Mouse (Mus musculus) limb, embryonic 12.5 days (tissue): ENCODE data around the gene Cdk13. TPM values are rescaled to one million over a fixed set of nuclear protein-coding genes. Genes with fewer than 3 reads are reported as not detected.

Experiments
- ATAC-seq: fragments of 200-750 bp; cut with Nextera tagmentation; 2 replicates; pipeline ENCODE4 v1.8.0; 2017; ENCODE audit warnings: low read depth, moderate TSS enrichment; ENCODE audit not compliant: insufficient number of reproducible peaks, insufficient read depth, low FRiP score, low TSS enrichment
- H3K27ac ChIP-seq: fragments of 300-500 bp; sonication (generic); 2 replicates; pipeline ENCODE4 v1.5.1; 2016; ENCODE audit warnings: mild to moderate bottlenecking, moderate library complexity
- H3K27me3 ChIP-seq: fragments of 300-500 bp; sonication (generic); 2 replicates; pipeline ENCODE4 v1.6.1; 2016; ENCODE audit warnings: mild to moderate bottlenecking, moderate library complexity
- H3K36me3 ChIP-seq: fragments of 300-500 bp; sonication (generic); 2 replicates; pipeline ENCODE4 v1.6.1; 2016; ENCODE audit warnings: mild to moderate bottlenecking, moderate library complexity
- H3K4me1 ChIP-seq: fragments of 300-500 bp; sonication (generic); replicated peaks from 2 replicates; pipeline ENCODE4 v1.6.1; 2016
- H3K4me2 ChIP-seq: fragments of 300-500 bp; sonication (generic); 2 replicates; pipeline ENCODE4 v1.6.1; 2016; ENCODE audit warnings: mild to moderate bottlenecking, moderate library complexity
- H3K4me3 ChIP-seq: fragments of 300-500 bp; sonication (generic); replicated peaks from 2 replicates; pipeline ENCODE4 v1.5.1; 2016; ENCODE audit warnings: mild to moderate bottlenecking
- H3K9ac ChIP-seq: fragments of 300-500 bp; sonication (generic); replicated peaks from 2 replicates; pipeline ENCODE4 v1.6.1; 2016; ENCODE audit warnings: mild to moderate bottlenecking, moderate library complexity
- H3K9me3 ChIP-seq: fragments of 300-500 bp; sonication (generic); 2 replicates; pipeline ENCODE4 v1.6.1; 2016; ENCODE audit warnings: mild to moderate bottlenecking, moderate library complexity
- WGBS: fragments of 180-500 bp; shearing (Covaris S2); methylation state at CpG from one replicate; pipeline ENCODE4 v1.1.7; 2016; 5-methylcytosine and 5-hydroxymethylcytosine counted together
- polyA plus RNA-seq: library from polyadenylated mRNA; unstranded; fragments of >200 nt; fragmentation: Nextera tagmentation; extraction: Ambion mirVana; gene quantifications from 2 replicates; pipeline ENCODE4 v1.2.1, GENCODE M21; 2016

Gene Cdk13
- polyA plus RNA-seq, result 23.1 and 26.6 TPM in 2 replicates

DNA sequence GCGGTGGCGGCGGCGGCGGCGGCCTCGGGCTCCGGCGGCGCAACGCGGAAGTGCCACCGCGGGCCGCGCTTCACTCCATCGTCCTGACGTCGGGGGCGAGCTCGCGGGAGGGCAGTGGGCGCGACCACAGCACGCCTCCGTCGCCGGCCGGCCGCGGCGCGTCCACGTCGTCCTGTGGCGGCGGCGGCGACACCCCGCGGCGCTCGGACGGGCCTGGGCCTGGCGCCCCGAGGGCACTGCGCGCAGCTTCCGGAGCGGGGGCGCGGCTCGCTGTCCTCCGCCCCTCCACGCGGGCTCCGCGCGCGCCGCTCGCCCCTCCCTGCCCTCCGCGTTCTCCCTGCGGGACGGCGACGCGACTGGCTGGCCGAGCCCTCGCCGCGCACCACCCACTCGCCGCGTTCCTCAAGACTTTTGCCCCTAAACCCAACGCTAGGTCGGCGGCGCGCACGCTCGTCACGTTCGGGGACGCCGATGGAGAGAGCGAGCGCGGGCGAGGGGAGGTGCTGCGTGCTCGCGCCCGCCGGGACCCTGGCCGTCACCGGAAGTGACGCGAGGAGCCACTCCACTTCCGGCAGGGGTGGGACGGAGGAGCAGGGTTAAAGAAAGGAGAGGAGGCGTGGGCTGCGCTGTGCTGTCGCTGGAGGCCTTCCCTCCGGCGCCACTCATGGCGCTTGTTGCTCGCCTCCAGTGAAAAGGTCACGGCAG is at the start of gene Cdk13:
TSS of gene Cdk13 (minus strand) at position 189 of the 705 bp plus-strand sequence.
- peak; percentile 96 for ATAC-seq
- Histone ChIP-seq H3K27me3 (no peaks in the 10 kb centered on the region), H3K9ac (peak within 1 kb of the TSS; percentile 98), H3K9me3 (no peaks in the 10 kb centered on the region), H3K4me1 (peaks cover 5% of the 10 kb centered on the region), H3K27ac (peak within 1 kb of the TSS; percentile 98), H3K36me3 (0 out of 2 replicates have a peak, but pooled peaks cover 1% of the 10 kb centered on the region), H3K4me3 (peak within 1 kb of the TSS; percentile 99), H3K4me2 (peak within 1 kb of the TSS; percentile 90)
- WGBS, result under 1% methylated on average over 86 of the region's 110 CpGs

DNA sequence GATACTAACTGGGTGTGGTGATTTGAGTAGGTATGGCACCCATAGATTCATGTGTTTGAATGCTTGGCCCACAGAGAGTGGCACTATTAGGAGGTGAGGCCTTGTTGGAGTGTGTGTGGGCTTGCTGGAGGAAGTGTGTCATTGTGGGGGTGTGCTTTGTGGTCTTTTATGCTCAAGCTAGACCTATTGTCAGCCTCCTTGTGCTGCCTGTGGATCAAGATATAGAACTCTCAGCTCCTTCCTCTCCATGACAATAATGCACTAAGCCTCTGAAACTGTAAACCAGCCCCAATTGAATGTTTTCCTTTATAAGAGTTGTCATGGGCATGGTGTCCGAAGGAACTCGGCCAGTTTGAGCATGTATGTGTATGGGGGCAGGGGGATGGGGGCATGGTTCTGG is 38.4 kb upstream of the Cdk13 start:
- no peaks in the 10 kb centered on the region for H3K36me3 ChIP-seq
- no peak overlapping the region for H3K9ac ChIP-seq
- no peak overlapping the region for H3K4me3 ChIP-seq
- H3K4me1 ChIP-seq, result no peaks in the 10 kb centered on the region
- no peak overlapping the region for H3K27ac ChIP-seq
- no peaks in the 10 kb centered on the region for H3K9me3 ChIP-seq
- H3K4me2 ChIP-seq, result no peak overlapping the region
- 92% methylated on average over 2 of the region's 2 CpGs for WGBS
- no peaks in the 10 kb centered on the region for H3K27me3 ChIP-seq
- no peak for ATAC-seq

DNA sequence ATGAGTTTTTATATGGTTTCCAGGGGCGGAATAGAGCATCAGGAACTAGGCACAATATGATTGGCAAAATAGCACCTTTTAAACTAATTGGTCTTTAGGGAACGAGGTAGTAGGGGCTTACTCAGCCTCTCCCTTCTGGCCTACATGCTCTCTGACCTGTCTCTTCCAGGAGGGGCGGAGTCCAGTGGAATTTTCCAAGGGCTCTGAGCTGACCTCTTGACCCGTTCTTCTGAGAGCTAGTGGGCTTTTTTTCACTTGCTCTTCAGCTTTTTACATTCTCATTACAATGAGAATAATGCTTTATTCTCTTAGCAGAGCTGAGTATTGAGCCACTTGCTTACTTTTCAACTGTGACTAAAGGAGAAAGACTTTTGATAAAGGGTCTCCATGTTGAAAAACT is 37.9 kb upstream of the Cdk13 start:
- H3K27ac ChIP-seq, result no peak overlapping the region
- 62% methylated on average over 4 of the region's 4 CpGs for WGBS
- no peak overlapping the region for H3K4me2 ChIP-seq
- no peak overlapping the region for H3K4me3 ChIP-seq
- H3K9me3 ChIP-seq, result no peaks in the 10 kb centered on the region
- H3K27me3 ChIP-seq, result no peaks in the 10 kb centered on the region
- ATAC-seq, result no peak
- no peaks in the 10 kb centered on the region for H3K4me1 ChIP-seq
- H3K9ac ChIP-seq, result no peak overlapping the region
- no peaks in the 10 kb centered on the region for H3K36me3 ChIP-seq

DNA sequence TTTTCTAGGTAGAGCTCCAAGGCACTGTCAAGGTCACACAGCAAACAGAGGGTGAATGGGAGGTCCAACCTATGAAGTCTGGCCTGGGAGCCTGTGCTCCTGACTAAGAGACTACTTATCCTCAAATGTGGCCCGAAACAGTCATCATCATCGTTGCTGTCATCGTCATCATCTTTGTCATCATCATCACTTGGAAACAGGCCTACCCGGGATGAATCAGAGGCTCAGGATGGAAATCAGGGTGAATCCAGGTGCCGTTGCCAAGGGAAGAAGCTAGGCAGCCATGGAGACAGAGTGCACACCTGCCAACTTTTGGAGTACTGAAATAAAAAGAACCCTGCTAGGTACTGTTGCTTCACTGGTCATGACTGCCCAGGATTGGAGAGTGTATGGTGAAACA is 34.2 kb upstream of the Cdk13 start:
- ATAC-seq, result no peak
- no peak overlapping the region for H3K9ac ChIP-seq
- H3K9me3 ChIP-seq, result no peaks in the 10 kb centered on the region
- H3K36me3 ChIP-seq, result no peaks in the 10 kb centered on the region
- H3K27me3 ChIP-seq, result no peaks in the 10 kb centered on the region
- no peaks in the 10 kb centered on the region for H3K4me1 ChIP-seq
- 85% methylated on average over 5 of the region's 5 CpGs for WGBS
- H3K27ac ChIP-seq, result no peak overlapping the region
- H3K4me2 ChIP-seq, result no peak overlapping the region
- no peak overlapping the region for H3K4me3 ChIP-seq

DNA sequence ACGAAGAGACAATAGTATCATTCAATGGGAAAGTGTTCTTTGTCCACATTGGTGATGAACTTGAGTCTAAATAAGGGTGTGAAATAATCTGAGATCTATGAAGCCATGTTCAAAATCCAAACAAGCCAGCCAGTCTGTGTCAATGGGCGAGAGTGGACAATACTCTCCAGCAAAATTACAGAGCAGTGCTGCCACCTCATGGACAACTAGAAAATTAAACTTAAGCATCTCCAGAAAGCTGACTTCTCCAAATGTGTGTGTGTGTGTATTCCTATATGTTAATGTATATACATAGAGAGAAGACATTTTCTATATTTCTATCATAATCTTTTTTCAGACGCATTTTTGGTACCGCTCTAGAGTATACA is 33.6 kb upstream of the Cdk13 start:
- Histone ChIP-seq H3K27me3 (no peaks in the 10 kb centered on the region), H3K4me1 (no peaks in the 10 kb centered on the region), H3K9me3 (no peaks in the 10 kb centered on the region), H3K9ac (no peak overlapping the region), H3K27ac (no peak overlapping the region), H3K4me3 (no peak overlapping the region), H3K36me3 (no peaks in the 10 kb centered on the region), H3K4me2 (no peak overlapping the region)
- 37% methylated on average over 4 of the region's 4 CpGs for WGBS
- no peak for ATAC-seq

DNA sequence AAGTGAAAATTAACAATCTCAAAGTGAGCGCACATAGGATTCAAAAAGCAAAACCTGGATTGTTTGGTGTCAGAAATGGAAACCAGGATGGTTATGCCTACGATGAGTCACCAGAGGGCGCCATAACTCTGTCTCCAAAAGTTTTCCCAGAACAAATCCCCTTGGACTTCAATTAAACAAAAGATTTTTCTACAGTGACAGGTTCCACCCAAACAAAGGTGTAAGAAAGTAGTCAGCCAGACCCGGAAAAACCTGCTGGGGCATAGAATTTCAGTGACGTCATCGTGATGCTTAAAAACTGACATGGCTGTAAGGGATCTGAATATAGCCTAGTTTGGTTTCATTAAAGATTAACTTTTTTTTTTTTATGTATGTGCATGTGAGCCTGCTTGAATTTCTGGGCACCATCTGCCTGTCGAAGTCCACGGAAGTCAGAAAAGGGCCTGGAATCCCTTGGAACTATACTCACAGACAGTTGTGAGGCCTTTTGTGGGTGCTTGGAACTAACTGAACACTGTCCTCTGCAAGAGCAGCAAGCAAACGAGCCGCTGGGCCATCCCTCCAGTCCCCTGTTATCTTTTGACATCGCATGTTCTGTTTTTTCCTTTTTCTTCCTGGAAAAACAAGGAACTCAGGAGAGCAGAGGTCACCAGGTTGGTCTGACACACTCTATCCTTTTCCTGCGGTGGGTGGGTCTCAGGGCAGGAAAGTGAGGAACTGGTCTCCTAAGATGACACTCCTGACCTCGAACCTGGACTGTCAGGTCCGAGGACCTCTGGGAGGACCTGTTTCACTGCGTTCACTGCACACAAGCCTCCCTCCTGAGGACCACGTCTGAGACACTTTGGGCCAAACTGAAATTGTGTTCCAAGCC is 33.0 kb upstream of the Cdk13 start:
- H3K27me3 ChIP-seq, result no peaks in the 10 kb centered on the region
- H3K4me2 ChIP-seq, result no peak overlapping the region
- ATAC-seq, result 0 out of 2 replicates have a peak, but pooled peaks have one; percentile 26
- no peak overlapping the region for H3K4me3 ChIP-seq
- no peaks in the 10 kb centered on the region for H3K4me1 ChIP-seq
- H3K36me3 ChIP-seq, result no peaks in the 10 kb centered on the region
- no peak overlapping the region for H3K27ac ChIP-seq
- H3K9me3 ChIP-seq, result no peaks in the 10 kb centered on the region
- no peak overlapping the region for H3K9ac ChIP-seq
- 46% methylated on average over 16 of the region's 16 CpGs for WGBS

DNA sequence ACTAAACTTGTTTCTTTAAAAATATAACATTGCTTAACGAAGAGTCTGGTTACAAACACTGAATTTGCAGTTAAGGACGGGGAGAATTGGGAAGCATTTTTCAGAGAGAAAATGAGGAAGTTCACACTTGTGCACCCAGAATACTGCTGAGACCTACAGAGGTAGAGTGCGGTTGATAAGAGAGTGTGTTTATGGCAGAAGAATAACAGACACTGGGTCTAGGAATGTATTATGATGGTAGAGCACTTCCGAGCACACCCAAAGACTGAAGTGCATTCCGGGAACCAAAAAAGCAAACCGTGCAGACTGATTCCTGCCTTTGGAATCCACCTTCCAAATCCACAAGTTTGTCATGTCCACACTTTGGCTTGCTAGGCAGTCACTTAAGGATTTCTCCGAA is 31.9 kb upstream of the Cdk13 start:
- Histone ChIP-seq H3K27me3 (no peaks in the 10 kb centered on the region), H3K4me1 (no peaks in the 10 kb centered on the region), H3K27ac (no peak overlapping the region), H3K36me3 (no peaks in the 10 kb centered on the region), H3K4me3 (no peak overlapping the region), H3K4me2 (no peak overlapping the region), H3K9me3 (no peaks in the 10 kb centered on the region), H3K9ac (no peak overlapping the region)
- ATAC-seq, result no peak
- WGBS, result 82% methylated on average over 7 of the region's 7 CpGs

DNA sequence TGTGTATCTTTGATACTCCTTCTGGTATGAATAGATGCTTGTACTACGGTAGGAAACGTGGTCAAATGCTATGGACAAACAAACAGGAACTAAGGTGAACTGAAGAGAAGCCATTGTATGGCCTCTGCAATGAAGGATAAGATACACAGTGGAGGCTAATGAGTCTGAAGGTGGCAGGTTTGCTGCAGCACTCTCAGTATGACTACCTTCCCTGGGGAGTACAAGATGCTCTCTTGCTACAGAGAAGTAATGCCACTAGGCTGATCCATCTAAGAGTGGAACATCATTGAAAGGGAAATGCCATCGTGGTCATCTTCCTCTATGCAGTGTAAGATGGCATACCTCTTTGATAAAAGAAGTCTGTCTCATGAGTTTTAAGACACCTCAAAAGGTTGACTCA is 28.0 kb upstream of the Cdk13 start:
- H3K4me1 ChIP-seq, result no peaks in the 10 kb centered on the region
- no peak for ATAC-seq
- H3K9me3 ChIP-seq, result no peaks in the 10 kb centered on the region
- no peak overlapping the region for H3K27ac ChIP-seq
- no peaks in the 10 kb centered on the region for H3K27me3 ChIP-seq
- WGBS, result 79% methylated on average over 3 of the region's 3 CpGs
- no peak overlapping the region for H3K4me3 ChIP-seq
- H3K36me3 ChIP-seq, result no peaks in the 10 kb centered on the region
- no peak overlapping the region for H3K9ac ChIP-seq
- no peak overlapping the region for H3K4me2 ChIP-seq

DNA sequence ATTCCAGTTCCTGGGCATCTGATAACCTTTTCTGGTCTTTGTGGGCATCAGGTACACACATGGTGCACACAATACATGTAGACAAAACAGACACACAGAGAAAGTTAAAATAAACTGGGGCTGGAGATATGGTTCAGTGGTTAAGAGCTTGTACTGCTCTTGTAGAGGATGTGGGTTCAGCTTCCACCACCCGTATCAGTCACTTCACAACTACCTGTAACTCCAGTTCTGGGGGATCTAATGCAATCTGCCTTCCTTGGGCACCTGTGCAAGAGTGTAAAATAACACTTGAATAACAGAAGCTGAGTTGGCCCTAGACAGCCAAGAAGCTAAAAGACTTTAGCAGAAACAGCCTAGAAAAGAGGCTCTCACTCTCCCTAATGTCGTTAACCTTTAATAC is 12.3 kb upstream of the Cdk13 start:
- Histone ChIP-seq H3K27ac (no peak overlapping the region), H3K4me3 (no peak overlapping the region), H3K4me2 (no peak overlapping the region), H3K4me1 (no peaks in the 10 kb centered on the region), H3K9me3 (no peaks in the 10 kb centered on the region), H3K9ac (no peak overlapping the region), H3K27me3 (no peaks in the 10 kb centered on the region), H3K36me3 (no peaks in the 10 kb centered on the region)
- no peak for ATAC-seq
- whole genome bisulfite sequencing, result 85% methylated on average over 2 of the region's 2 CpGs

DNA sequence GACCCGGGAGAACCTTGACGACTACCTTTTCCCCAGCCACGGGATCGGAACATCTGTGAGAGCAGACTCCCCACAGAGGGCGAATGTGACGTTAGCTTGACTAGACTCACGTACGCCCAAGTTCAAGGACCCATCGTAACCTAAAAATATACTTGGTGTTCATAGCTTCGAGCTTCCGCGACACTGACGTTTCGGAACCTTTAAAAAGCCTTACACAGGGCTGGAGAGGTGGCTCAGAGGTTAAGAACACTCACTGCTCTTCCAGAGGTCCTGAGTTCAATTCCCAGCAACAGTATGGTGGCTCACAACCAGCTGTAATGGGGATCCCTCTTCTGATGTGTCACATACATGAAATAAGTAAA is 698 bp upstream of the Cdk13 start:
- H3K9me3 ChIP-seq, result no peaks in the 10 kb centered on the region
- H3K9ac ChIP-seq, result peak overlapping the region; percentile 69
- H3K4me2 ChIP-seq, result peak overlapping the region; percentile 64
- peak overlapping the region; percentile 98 for H3K27ac ChIP-seq
- no peaks in the 10 kb centered on the region for H3K36me3 ChIP-seq
- under 1% methylated on average over 14 of the region's 14 CpGs for WGBS
- H3K27me3 ChIP-seq, result no peaks in the 10 kb centered on the region
- no peak; the same call in 1 of the 2 replicates for ATAC-seq
- H3K4me3 ChIP-seq, result peak overlapping the region; percentile 99
- H3K4me1 ChIP-seq, result peaks cover 5% of the 10 kb centered on the region

DNA sequence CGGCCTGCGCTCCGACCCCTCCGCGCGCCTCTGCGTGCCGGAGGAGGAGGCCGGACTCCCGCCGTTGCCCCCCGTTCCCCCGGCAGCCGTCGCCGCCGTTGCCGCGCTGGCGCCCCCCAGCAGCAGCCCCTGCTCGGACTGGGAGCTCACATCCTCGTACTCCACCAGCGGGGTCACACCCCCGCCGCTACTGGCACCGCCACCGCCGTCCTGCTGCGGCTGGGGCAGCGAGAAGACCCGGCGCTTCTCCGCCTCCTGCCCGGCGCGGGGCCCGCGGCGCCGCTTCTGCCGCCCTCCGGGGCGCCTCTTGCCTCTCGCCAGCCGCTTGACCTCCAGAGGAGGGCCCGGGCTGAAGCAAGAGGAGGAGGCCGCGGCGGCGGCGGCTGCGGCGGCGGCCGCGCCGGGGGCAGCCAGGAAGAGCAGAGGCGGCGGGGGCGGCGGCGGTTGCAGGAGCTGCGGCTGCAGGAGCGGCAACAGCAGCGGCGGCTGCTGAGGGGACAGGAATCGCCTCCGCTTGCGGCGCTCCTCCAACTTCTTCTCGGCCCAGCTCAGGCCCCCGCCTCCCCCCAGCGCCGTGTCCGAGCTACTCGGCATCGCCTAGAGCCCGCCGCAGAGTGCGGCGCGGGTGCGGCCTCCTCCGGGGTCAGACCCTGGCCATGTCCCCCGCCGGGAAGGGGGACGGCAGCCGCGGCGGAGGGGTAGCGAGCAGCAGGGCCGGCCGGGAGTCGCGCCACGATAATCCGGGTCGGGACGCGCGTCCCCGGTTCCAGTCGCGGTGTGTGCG is 647 bp downstream of the Cdk13 start:
- Histone ChIP-seq H3K9me3 (no peaks in the 10 kb centered on the region), H3K36me3 (0 out of 2 replicates have a peak, but pooled peaks cover 8% of the 10 kb centered on the region), H3K9ac (peak overlapping the region; percentile 98), H3K4me1 (peaks cover 5% of the 10 kb centered on the region), H3K4me2 (peak overlapping the region; percentile 90), H3K27me3 (no peaks in the 10 kb centered on the region), H3K4me3 (peak overlapping the region; percentile 99), H3K27ac (peak overlapping the region; percentile 98)
- ATAC-seq, result peak; percentile 35; the same call in 1 of the 2 replicates
- under 1% methylated on average over 68 of the region's 105 CpGs for WGBS
